Mouse (Mus musculus): ENCODE measurements around the gene Henmt1. TPM values are rescaled to one million over a fixed set of nuclear protein-coding genes. Genes with fewer than 3 reads are reported as not detected.
A peak's percentile ranks its signal among the peaks of the same experiment; 100 is the strongest.

Gene Henmt1
- polyA plus RNA-seq, 1 experiment from 2014 or later = 0.71 TPM

GRCm38 (mm10) chr3:108959680-108960295 lies 20.1 kb downstream of the Henmt1 start:
- WGBS = 76% methylated on average over 13 of the region's 13 CpGs
- Histone ChIP-seq H3K36me3 (no peaks in the 10 kb centered on the region), H3K27me3 (replicated peaks) (no peaks in the 10 kb centered on the region), H3K9ac (no peak overlapping the region), H3K4me3 (no peak overlapping the region), H3K9me3 (no peaks in the 10 kb centered on the region), H3K4me1 (peaks cover 11% of the 10 kb centered on the region; the same call in 1 of the 2 replicates), H3K4me2 (replicated peaks) (no peak overlapping the region), H3K27ac (no peak overlapping the region)
- no peak for ATAC-seq (ENCODE audit: low FRiP score, low read depth)

- H3K4me3 ChIP-seq = no peak overlapping the region; the same call in 1 of the 2 replicates
- WGBS = 27% methylated on average over 7 of the region's 7 CpGs
Observed at GRCm38 (mm10) chr3:108961226-108961625, 21.6 kb downstream of the Henmt1 start.

GRCm38 (mm10) chr3:108961655-108962054 lies 22.0 kb downstream of the Henmt1 start:
- no peak overlapping the region for H3K27ac ChIP-seq
- no peaks in the 10 kb centered on the region for H3K27me3 ChIP-seq (replicated peaks)
- no peak overlapping the region for H3K4me3 ChIP-seq
- WGBS = 52% methylated on average over 6 of the region's 6 CpGs
- ATAC-seq (ENCODE audit: low FRiP score, low read depth) = peak; percentile 49
- peak overlapping the region; percentile 41 for H3K4me2 ChIP-seq (replicated peaks)
- no peaks in the 10 kb centered on the region for H3K36me3 ChIP-seq
- peaks cover 11% of the 10 kb centered on the region; the same call in 1 of the 2 replicates for H3K4me1 ChIP-seq
- H3K9me3 ChIP-seq = no peaks in the 10 kb centered on the region
- H3K9ac ChIP-seq = 0 out of 2 replicates have a peak overlapping the region, but pooled peaks have one; percentile 8

More at GRCm38 (mm10) chr3:108961226-108961625, 21.6 kb downstream of the Henmt1 start:
- Histone ChIP-seq H3K4me1 (peaks cover 11% of the 10 kb centered on the region; the same call in 1 of the 2 replicates), H3K9ac (no peak overlapping the region), H3K9me3 (no peaks in the 10 kb centered on the region), H3K4me2 (replicated peaks) (peak overlapping the region; percentile 41), H3K36me3 (no peaks in the 10 kb centered on the region), H3K27ac (no peak overlapping the region), H3K27me3 (replicated peaks) (no peaks in the 10 kb centered on the region)
- ATAC-seq (ENCODE audit: low FRiP score, low read depth) = peak; percentile 90

- H3K4me1 ChIP-seq = peaks cover 11% of the 10 kb centered on the region; the same call in 1 of the 2 replicates
- no peak overlapping the region for H3K4me2 ChIP-seq (replicated peaks)
- no peaks in the 10 kb centered on the region for H3K36me3 ChIP-seq
- no peak overlapping the region for H3K4me3 ChIP-seq
- no peak overlapping the region for H3K27ac ChIP-seq
- 92% methylated on average over 3 of the region's 3 CpGs for whole genome bisulfite sequencing
- H3K27me3 ChIP-seq (replicated peaks) = no peaks in the 10 kb centered on the region
- no peak overlapping the region for H3K9ac ChIP-seq
- no peaks in the 10 kb centered on the region for H3K9me3 ChIP-seq
- no peak for ATAC-seq (ENCODE audit: low FRiP score, low read depth)
Observed at GRCm38 (mm10) chr3:108963278-108963677, 23.6 kb downstream of the Henmt1 start.

GRCm38 (mm10) chr3:108963776-108964175 lies 24.1 kb downstream of the Henmt1 start:
- Histone ChIP-seq H3K36me3 (no peaks in the 10 kb centered on the region), H3K9me3 (no peaks in the 10 kb centered on the region), H3K4me2 (replicated peaks) (no peak overlapping the region), H3K27ac (no peak overlapping the region), H3K4me3 (no peak overlapping the region), H3K4me1 (peaks cover 11% of the 10 kb centered on the region; the same call in 1 of the 2 replicates), H3K9ac (no peak overlapping the region), H3K27me3 (replicated peaks) (no peaks in the 10 kb centered on the region)
- no peak for ATAC-seq (ENCODE audit: low FRiP score, low read depth)
- 90% methylated on average over 3 of the region's 3 CpGs for WGBS

- H3K36me3 ChIP-seq = no peaks in the 10 kb centered on the region
- H3K9me3 ChIP-seq = no peaks in the 10 kb centered on the region
- 79% methylated on average over 7 of the region's 7 CpGs for WGBS
- H3K9ac ChIP-seq = no peak overlapping the region
- no peak for ATAC-seq (ENCODE audit: low FRiP score, low read depth)
- peaks cover 11% of the 10 kb centered on the region; the same call in 1 of the 2 replicates for H3K4me1 ChIP-seq
- H3K4me2 ChIP-seq (replicated peaks) = no peak overlapping the region
- H3K27ac ChIP-seq = no peak overlapping the region
- no peaks in the 10 kb centered on the region for H3K27me3 ChIP-seq (replicated peaks)
- H3K4me3 ChIP-seq = no peak overlapping the region
Observed at GRCm38 (mm10) chr3:108964361-108965044, 24.8 kb downstream of the Henmt1 start.

- Histone ChIP-seq H3K4me1 (peaks cover 9% of the 10 kb centered on the region; the same call in 1 of the 2 replicates), H3K9ac (no peak overlapping the region), H3K36me3 (peaks cover 2% of the 10 kb centered on the region; the same call in 1 of the 2 replicates), H3K27me3 (replicated peaks) (no peaks in the 10 kb centered on the region), H3K4me3 (no peak overlapping the region), H3K4me2 (replicated peaks) (no peak overlapping the region), H3K9me3 (no peaks in the 10 kb centered on the region), H3K27ac (no peak overlapping the region)
- no peak for ATAC-seq (ENCODE audit: low FRiP score, low read depth)
- 96% methylated on average over 3 of the region's 3 CpGs for WGBS
Observed at GRCm38 (mm10) chr3:108966051-108966450, 26.4 kb downstream of the Henmt1 start.

GRCm38 (mm10) chr3:108973980-108974660 lies 34.4 kb downstream of the Henmt1 start:
- Histone ChIP-seq H3K9me3 (no peaks in the 10 kb centered on the region), H3K4me3 (no peak overlapping the region), H3K9ac (no peak overlapping the region), H3K27me3 (replicated peaks) (no peaks in the 10 kb centered on the region), H3K36me3 (peaks cover 24% of the 10 kb centered on the region), H3K4me1 (no peaks in the 10 kb centered on the region), H3K27ac (no peak overlapping the region), H3K4me2 (replicated peaks) (no peak overlapping the region)
- WGBS = 81% methylated on average over 13 of the region's 13 CpGs
- ATAC-seq (ENCODE audit: low FRiP score, low read depth) = no peak

- H3K4me2 ChIP-seq (replicated peaks) = no peak overlapping the region
- H3K27ac ChIP-seq = no peak overlapping the region
- no peaks in the 10 kb centered on the region for H3K4me1 ChIP-seq
- H3K9ac ChIP-seq = no peak overlapping the region
- H3K27me3 ChIP-seq (replicated peaks) = no peaks in the 10 kb centered on the region
- H3K36me3 ChIP-seq = peaks cover 33% of the 10 kb centered on the region
- no peaks in the 10 kb centered on the region for H3K9me3 ChIP-seq
- H3K4me3 ChIP-seq = no peak overlapping the region
- ATAC-seq (ENCODE audit: low FRiP score, low read depth) = no peak
- 92% methylated on average over 15 of the region's 15 CpGs for WGBS
Observed at GRCm38 (mm10) chr3:108974920-108975485, 35.3 kb downstream of the Henmt1 start.

GRCm38 (mm10) chr3:108977340-108978030 lies 37.8 kb downstream of the Henmt1 start:
- no peaks in the 10 kb centered on the region for H3K27me3 ChIP-seq (replicated peaks)
- H3K36me3 ChIP-seq = peaks cover 38% of the 10 kb centered on the region
- H3K4me3 ChIP-seq = no peak overlapping the region
- H3K9ac ChIP-seq = no peak overlapping the region
- H3K27ac ChIP-seq = no peak overlapping the region
- no peak for ATAC-seq (ENCODE audit: low FRiP score, low read depth)
- no peak overlapping the region for H3K4me2 ChIP-seq (replicated peaks)
- no peaks in the 10 kb centered on the region for H3K4me1 ChIP-seq
- no peaks in the 10 kb centered on the region for H3K9me3 ChIP-seq
- 95% methylated on average over 13 of the region's 13 CpGs for WGBS

GRCm38 (mm10) chr3:108981946-108982345 lies 42.3 kb downstream of the Henmt1 start:
- no peaks in the 10 kb centered on the region for H3K27me3 ChIP-seq (replicated peaks)
- WGBS = 86% methylated on average over 6 of the region's 6 CpGs
- no peak for ATAC-seq (ENCODE audit: low FRiP score, low read depth)
- H3K9me3 ChIP-seq = no peaks in the 10 kb centered on the region
- H3K36me3 ChIP-seq = peaks cover 35% of the 10 kb centered on the region
- H3K4me2 ChIP-seq (replicated peaks) = no peak overlapping the region
- H3K4me1 ChIP-seq = no peaks in the 10 kb centered on the region; the same call in 1 of the 2 replicates
- no peak overlapping the region for H3K9ac ChIP-seq
- no peak overlapping the region for H3K4me3 ChIP-seq
- H3K27ac ChIP-seq = no peak overlapping the region

Data from neural tube, embryonic 12.5 days (tissue).